Mouse (Mus musculus) hindbrain, embryonic 13.5 days (tissue): Measurements from ENCODE around the gene Erich6b. TPM values are rescaled to one million over a fixed set of nuclear protein-coding genes. Genes with fewer than 3 reads are reported as not detected.
A peak's percentile ranks its signal among the peaks of the same experiment; 100 is the strongest.

Source experiments
- ATAC-seq: fragments of 200-750 bp; cut with Nextera tagmentation; 2 replicates; pipeline ENCODE4 v1.8.0; 2017; ENCODE audit warnings: moderate TSS enrichment; ENCODE audit not compliant: low FRiP score
- H3K27ac ChIP-seq: fragments of 300-500 bp; sonication (generic); 2 replicates; pipeline ENCODE4 v1.5.1; 2015; ENCODE audit warnings: inconsistent platforms, mild to moderate bottlenecking, moderate library complexity
- H3K27me3 ChIP-seq: fragments of 300-500 bp; sonication (generic); 2 replicates; pipeline ENCODE4 v1.6.1; 2015; ENCODE audit warnings: mild to moderate bottlenecking, inconsistent platforms
- H3K36me3 ChIP-seq: fragments of 300-500 bp; sonication (generic); 2 replicates; pipeline ENCODE4 v1.6.1; 2015; ENCODE audit warnings: mild to moderate bottlenecking, inconsistent platforms
- H3K4me1 ChIP-seq: fragments of 300-500 bp; sonication (generic); replicated peaks from 2 replicates; pipeline ENCODE4 v1.6.1; 2015; ENCODE audit warnings: inconsistent platforms
- H3K4me2 ChIP-seq: fragments of 300-500 bp; sonication (generic); 2 replicates; pipeline ENCODE4 v1.6.1; 2015; ENCODE audit warnings: inconsistent platforms, mild to moderate bottlenecking, moderate library complexity
- H3K4me3 ChIP-seq: fragments of 300-500 bp; sonication (generic); 2 replicates; pipeline ENCODE4 v1.5.1; 2015; ENCODE audit warnings: mild to moderate bottlenecking, inconsistent platforms
- H3K9ac ChIP-seq: fragments of 300-500 bp; sonication (generic); 2 replicates; pipeline ENCODE4 v1.6.1; 2015; ENCODE audit warnings: mild to moderate bottlenecking, inconsistent platforms
- H3K9me3 ChIP-seq: fragments of 300-500 bp; sonication (generic); 2 replicates; pipeline ENCODE4 v1.6.1; 2016; ENCODE audit warnings: inconsistent platforms
- WGBS: fragments of 180-500 bp; shearing (Covaris S2); methylation state at CpG from one replicate; pipeline ENCODE4 v1.1.7; 2015; 5-methylcytosine and 5-hydroxymethylcytosine counted together
- polyA plus RNA-seq: library from polyadenylated mRNA; unstranded; fragments of >200 nt; fragmentation: Nextera tagmentation; extraction: Ambion mirVana; gene quantifications from 2 replicates; pipeline ENCODE4 v1.2.1, GENCODE M21; 2015

The Erich6b gene
- polyA plus RNA-seq, 1 experiment from 2014 or later = not detected

- 0 out of 2 replicates have a peak overlapping the region, but pooled peaks have one; percentile 15 for H3K4me2 ChIP-seq
These were observed 5.1 kb downstream of the Erich6b start for GRCm38 (mm10) chr14:75646968-75647829.

DNA sequence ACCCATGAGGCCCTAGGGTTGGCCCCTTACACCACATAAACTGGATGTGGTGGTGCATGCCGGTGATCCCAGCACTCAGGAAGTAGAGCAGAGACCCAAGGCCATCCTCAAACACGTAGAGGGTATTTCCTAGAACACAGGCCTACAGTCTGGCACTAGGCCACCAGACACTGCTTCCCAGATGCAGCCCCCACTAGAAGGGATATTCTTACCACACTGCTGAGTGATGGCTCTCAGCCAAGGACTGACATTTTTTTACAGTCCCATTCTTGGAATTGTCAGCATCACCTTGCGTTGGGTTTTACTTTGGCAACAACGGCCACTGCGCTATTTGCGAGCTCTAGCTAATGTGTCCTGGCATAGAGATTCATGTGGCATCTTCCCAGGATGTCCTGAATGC, 18.9 kb downstream of the Erich6b start:
- 80% methylated on average over 6 of the region's 6 CpGs for WGBS

More at GRCm38 (mm10) chr14:75646968-75647829, 5.1 kb downstream of the Erich6b start:
- Histone ChIP-seq H3K9me3 (no peaks in the 10 kb centered on the region), H3K4me1 (peaks cover 9% of the 10 kb centered on the region), H3K27me3 (no peaks in the 10 kb centered on the region), H3K27ac (peak overlapping the region; percentile 72), H3K4me3 (no peak overlapping the region), H3K36me3 (no peaks in the 10 kb centered on the region), H3K9ac (0 out of 2 replicates have a peak overlapping the region, but pooled peaks have one; percentile 6)
- ATAC-seq = peak; percentile 70
- WGBS = 37% methylated on average over 20 of the region's 20 CpGs

GRCm38 (mm10) chr14:75661548-75661947, 19.5 kb downstream of the Erich6b start:
- H3K4me3 ChIP-seq = no peak overlapping the region
- no peaks in the 10 kb centered on the region for H3K36me3 ChIP-seq
- H3K4me1 ChIP-seq = peaks cover 10% of the 10 kb centered on the region
- WGBS = 36% methylated on average over 8 of the region's 8 CpGs
- no peak overlapping the region for H3K27ac ChIP-seq
- ATAC-seq = no peak
- H3K27me3 ChIP-seq = no peaks in the 10 kb centered on the region
- H3K4me2 ChIP-seq = no peak overlapping the region
- H3K9me3 ChIP-seq = no peaks in the 10 kb centered on the region
- H3K9ac ChIP-seq = no peak overlapping the region

More for the DNA sequence above, 18.9 kb downstream of the Erich6b start:
- Histone ChIP-seq H3K27ac (no peak overlapping the region; the same call in 1 of the 2 replicates), H3K9me3 (no peaks in the 10 kb centered on the region), H3K4me2 (no peak overlapping the region), H3K27me3 (no peaks in the 10 kb centered on the region), H3K36me3 (no peaks in the 10 kb centered on the region), H3K4me1 (peaks cover 10% of the 10 kb centered on the region), H3K4me3 (no peak overlapping the region), H3K9ac (no peak overlapping the region)
- no peak for ATAC-seq

- H3K4me3 ChIP-seq = no peak overlapping the region
- H3K27ac ChIP-seq = no peak overlapping the region
- H3K4me1 ChIP-seq = peaks cover 10% of the 10 kb centered on the region
- WGBS = 89% methylated on average over 2 of the region's 2 CpGs
- H3K36me3 ChIP-seq = no peaks in the 10 kb centered on the region
- ATAC-seq = no peak
- no peak overlapping the region for H3K9ac ChIP-seq
- no peaks in the 10 kb centered on the region for H3K27me3 ChIP-seq
- no peak overlapping the region for H3K4me2 ChIP-seq
- H3K9me3 ChIP-seq = no peaks in the 10 kb centered on the region
These were observed 23.5 kb downstream of the Erich6b start for GRCm38 (mm10) chr14:75665430-75666180.

DNA sequence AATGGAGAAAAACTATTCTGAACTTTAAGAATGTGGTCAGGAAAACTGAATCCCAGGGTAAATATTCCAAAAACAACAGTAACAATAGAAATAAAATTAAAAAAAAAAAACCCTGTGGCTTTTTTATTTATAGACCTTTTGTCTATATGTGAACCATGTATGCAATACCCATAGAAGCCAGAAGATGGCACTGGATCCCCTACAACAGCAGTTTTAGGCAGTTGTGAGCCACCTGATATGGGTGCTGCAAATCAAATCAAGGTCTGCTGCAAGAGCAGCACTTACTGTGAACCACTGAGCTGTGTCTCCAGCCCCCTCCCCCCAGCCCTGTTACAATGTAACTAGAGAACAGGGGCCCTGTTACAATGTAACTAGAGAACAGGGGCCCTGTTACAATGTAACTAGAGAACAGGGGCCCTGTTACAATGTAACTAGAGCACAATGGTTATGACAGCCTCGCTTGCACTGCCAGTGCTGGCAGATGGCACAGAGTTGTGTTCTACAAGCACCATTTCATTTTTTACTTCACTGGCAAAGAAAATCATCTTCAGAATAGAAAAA, 27.1 kb downstream of the Erich6b start:
- no peak overlapping the region for H3K9ac ChIP-seq

GRCm38 (mm10) chr14:75676316-75676715, 34.3 kb downstream of the Erich6b start:
- no peaks in the 10 kb centered on the region for H3K27me3 ChIP-seq
- no peak overlapping the region for H3K27ac ChIP-seq
- H3K9me3 ChIP-seq = no peaks in the 10 kb centered on the region
- no peak overlapping the region for H3K4me2 ChIP-seq
- no peak overlapping the region for H3K4me3 ChIP-seq
- no peaks in the 10 kb centered on the region; the same call in 1 of the 2 replicates for H3K4me1 ChIP-seq
- no peak for ATAC-seq
- H3K9ac ChIP-seq = no peak overlapping the region
- no peaks in the 10 kb centered on the region for H3K36me3 ChIP-seq
- 44% methylated on average over 6 of the region's 6 CpGs for WGBS

More for the DNA sequence above, 27.1 kb downstream of the Erich6b start:
- whole genome bisulfite sequencing = 59% methylated on average over 1 of the region's 1 CpGs
- H3K9me3 ChIP-seq = no peaks in the 10 kb centered on the region
- no peak for ATAC-seq
- H3K27ac ChIP-seq = no peak overlapping the region
- no peaks in the 10 kb centered on the region for H3K27me3 ChIP-seq
- H3K36me3 ChIP-seq = no peaks in the 10 kb centered on the region
- no peak overlapping the region for H3K4me2 ChIP-seq
- no peaks in the 10 kb centered on the region for H3K4me1 ChIP-seq
- no peak overlapping the region for H3K4me3 ChIP-seq

- WGBS = 88% methylated on average over 2 of the region's 2 CpGs
- Histone ChIP-seq H3K36me3 (no peaks in the 10 kb centered on the region), H3K4me3 (no peak overlapping the region), H3K9me3 (no peaks in the 10 kb centered on the region), H3K4me1 (no peaks in the 10 kb centered on the region), H3K4me2 (no peak overlapping the region), H3K27me3 (no peaks in the 10 kb centered on the region), H3K27ac (no peak overlapping the region), H3K9ac (no peak overlapping the region)
- ATAC-seq = no peak
These were observed 48.4 kb downstream of the Erich6b start for GRCm38 (mm10) chr14:75690428-75690827.

DNA sequence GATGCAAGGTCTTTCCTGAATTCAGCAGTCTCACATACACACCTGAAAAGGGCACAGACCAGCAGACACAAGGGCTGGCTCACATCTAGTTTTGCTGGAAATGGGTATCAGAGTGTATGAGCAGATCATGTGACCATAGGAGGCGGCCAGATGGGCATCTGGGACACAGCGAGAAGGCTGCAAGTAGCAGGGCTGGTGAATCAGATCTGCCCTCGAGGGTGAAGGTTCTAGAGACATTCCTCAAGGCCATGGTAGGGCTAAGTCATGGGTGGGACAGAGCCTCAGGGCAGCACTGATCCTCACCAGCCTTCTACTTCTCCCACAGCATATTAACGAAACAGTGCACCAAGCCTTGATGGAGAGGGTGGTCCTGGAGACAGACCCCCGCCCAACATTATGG, 54.0 kb downstream of the Erich6b start:
- H3K9me3 ChIP-seq = no peaks in the 10 kb centered on the region
- H3K27me3 ChIP-seq = no peaks in the 10 kb centered on the region
- 87% methylated on average over 5 of the region's 5 CpGs for WGBS
- no peaks in the 10 kb centered on the region for H3K4me1 ChIP-seq
- no peak overlapping the region for H3K9ac ChIP-seq
- H3K4me2 ChIP-seq = no peak overlapping the region
- H3K4me3 ChIP-seq = no peak overlapping the region
- H3K36me3 ChIP-seq = peaks cover 2% of the 10 kb centered on the region
- no peak for ATAC-seq
- H3K27ac ChIP-seq = no peak overlapping the region

DNA sequence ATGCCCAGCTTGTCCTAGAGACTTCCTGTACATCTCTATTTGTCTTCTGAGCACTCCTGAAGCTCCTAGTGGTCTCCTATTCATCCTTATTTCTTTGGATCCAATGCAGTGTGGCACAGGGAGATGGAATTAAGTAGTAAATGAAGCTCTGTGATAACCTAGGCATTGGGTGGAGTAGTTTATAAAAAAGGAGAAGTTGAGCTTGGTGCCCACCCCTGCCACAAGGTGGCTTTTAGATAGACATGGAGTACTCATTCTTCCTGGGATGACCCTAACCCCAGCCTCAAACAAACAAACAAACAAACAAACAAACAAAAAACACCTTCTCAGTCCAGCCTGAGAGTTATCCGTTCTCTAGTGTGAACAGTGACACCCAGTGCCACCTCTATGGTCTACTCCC, 55.9 kb downstream of the Erich6b start:
- no peak for ATAC-seq

DNA sequence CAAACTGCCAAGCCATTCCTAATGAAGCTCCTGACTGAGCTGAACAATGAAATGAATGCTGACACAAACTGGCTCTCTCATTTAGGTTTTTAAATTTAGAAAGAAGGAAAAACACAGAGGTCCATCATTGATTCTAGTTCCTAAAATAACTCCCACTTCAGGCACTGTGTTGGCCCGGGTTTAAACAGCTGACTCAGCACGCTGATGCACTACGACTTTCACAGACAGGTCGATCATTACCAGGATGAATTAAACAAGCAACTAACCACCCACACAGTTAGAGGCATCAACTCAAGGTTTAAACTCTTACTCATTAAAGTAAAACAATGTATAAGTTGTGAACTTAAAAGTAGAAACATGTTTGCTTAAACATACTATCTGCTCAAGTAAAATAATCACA, 64.6 kb downstream of the Erich6b start:
- Histone ChIP-seq H3K9me3 (no peaks in the 10 kb centered on the region), H3K36me3 (peaks cover 71% of the 10 kb centered on the region), H3K9ac (no peak overlapping the region), H3K27ac (no peak overlapping the region), H3K27me3 (no peaks in the 10 kb centered on the region), H3K4me3 (no peak overlapping the region), H3K4me1 (no peaks in the 10 kb centered on the region), H3K4me2 (no peak overlapping the region)
- no peak for ATAC-seq
- WGBS = 79% methylated on average over 4 of the region's 4 CpGs

More for the DNA sequence above, 55.9 kb downstream of the Erich6b start:
- no peak overlapping the region for H3K4me2 ChIP-seq
- no peaks in the 10 kb centered on the region for H3K27me3 ChIP-seq
- no peak overlapping the region for H3K27ac ChIP-seq
- H3K9me3 ChIP-seq = no peaks in the 10 kb centered on the region
- 79% methylated on average over 1 of the region's 1 CpGs for WGBS
- H3K9ac ChIP-seq = no peak overlapping the region
- peaks cover 11% of the 10 kb centered on the region for H3K36me3 ChIP-seq
- no peak overlapping the region for H3K4me3 ChIP-seq
- no peaks in the 10 kb centered on the region for H3K4me1 ChIP-seq

DNA sequence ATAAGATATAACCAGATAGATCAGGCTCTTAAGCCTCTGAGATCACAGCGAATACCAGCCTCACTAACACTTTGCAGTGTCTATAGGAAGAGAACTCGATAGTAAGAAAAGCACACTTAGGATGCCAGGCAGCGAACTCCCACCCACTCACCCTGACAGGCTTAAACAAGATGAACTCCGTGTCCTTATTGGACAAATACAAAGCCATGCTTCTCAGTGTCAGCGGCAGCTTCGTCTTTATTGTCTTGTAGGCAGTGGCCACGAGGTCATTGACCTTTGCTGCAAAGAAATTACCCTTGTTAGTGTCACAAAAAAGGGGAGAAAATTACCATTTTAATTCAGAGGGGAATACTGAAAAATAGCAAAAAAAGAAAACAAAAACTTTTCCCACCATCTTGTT, 65.7 kb downstream of the Erich6b start:
- WGBS = 17% methylated on average over 7 of the region's 7 CpGs
- peaks cover 76% of the 10 kb centered on the region for H3K36me3 ChIP-seq

GRCm38 (mm10) chr14:75708986-75709385, 66.9 kb downstream of the Erich6b start:
- H3K27me3 ChIP-seq = no peaks in the 10 kb centered on the region
- peaks cover 73% of the 10 kb centered on the region for H3K36me3 ChIP-seq
- H3K4me1 ChIP-seq = no peaks in the 10 kb centered on the region

More for the DNA sequence above, 65.7 kb downstream of the Erich6b start:
- no peak overlapping the region for H3K4me2 ChIP-seq
- no peak overlapping the region for H3K9ac ChIP-seq
- H3K27ac ChIP-seq = no peak overlapping the region
- no peak for ATAC-seq
- H3K4me1 ChIP-seq = no peaks in the 10 kb centered on the region
- H3K9me3 ChIP-seq = no peaks in the 10 kb centered on the region
- no peaks in the 10 kb centered on the region for H3K27me3 ChIP-seq
- no peak overlapping the region for H3K4me3 ChIP-seq

More at GRCm38 (mm10) chr14:75708986-75709385, 66.9 kb downstream of the Erich6b start:
- Histone ChIP-seq H3K9me3 (no peaks in the 10 kb centered on the region), H3K4me3 (no peak overlapping the region), H3K27ac (no peak overlapping the region), H3K9ac (no peak overlapping the region), H3K4me2 (no peak overlapping the region)
- 97% methylated on average over 1 of the region's 1 CpGs for WGBS
- no peak for ATAC-seq
